Mouse (Mus musculus) heart, adult 2 months (tissue): Measurements from ENCODE around the gene Nt5e.

Experiments used
- CTCF ChIP-seq: fragments of 200-600 bp; IDR thresholded peaks from 2 replicates; pipeline ENCODE4 v1.8.1; 2022; ENCODE audit warnings: antibody characterized with exemption, mild to moderate bottlenecking, moderate library complexity
- POLR2A ChIP-seq: fragments of 200-500 bp; IDR thresholded peaks from 2 replicates; pipeline ENCODE4 v1.6.1; 2011; ENCODE audit warnings: mild to moderate bottlenecking, low read depth, low read length, control low read depth; ENCODE audit not compliant: insufficient read depth

DNA sequence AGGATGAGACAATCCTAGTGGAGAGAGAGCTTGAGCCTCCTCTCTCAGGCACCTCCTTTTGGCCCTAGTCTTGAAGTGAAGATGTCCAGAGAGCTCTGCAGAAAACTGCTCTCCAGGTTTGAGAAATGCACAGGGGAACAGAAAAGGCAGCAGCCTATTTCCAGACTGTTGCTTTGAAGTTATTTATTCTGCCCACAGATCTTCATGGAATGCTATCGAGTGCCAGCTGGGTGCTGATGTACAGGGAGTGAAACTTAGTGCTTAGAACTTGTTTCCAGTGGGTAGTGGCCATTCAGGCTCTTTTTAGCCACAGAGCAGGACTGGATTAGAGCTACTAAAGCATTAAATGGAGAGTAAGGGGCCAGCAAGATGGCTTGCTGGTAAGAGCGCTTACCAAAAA lies 8.8 kb downstream of the Nt5e start:
- TF ChIP-seq CTCF: no peak
- no peak for TF ChIP-seq POLR2A
